Mouse (Mus musculus): ENCODE measurements around the gene Ldlrad1. TPM values are rescaled to one million over a fixed set of nuclear protein-coding genes. Genes with fewer than 3 reads are reported as not detected.
A peak's percentile ranks its signal among the peaks of the same experiment; 100 is the strongest.

Ldlrad1 gene
- total and polyA plus RNA-seq, 3 experiments = 0.75 TPM; not detected in 2

GRCm38 (mm10) chr4:107217574-107217973, 8.6 kb downstream of the Ldlrad1 start:
- Histone ChIP-seq H3K36me3 (replicated peaks) (peaks cover 6% of the 10 kb centered on the region), H3K4me3 (ENCODE audit: low read depth, low read length) (peak overlapping the region; percentile 60; the same call in 1 of the 2 replicates), H3K27me3 (ENCODE audit: insufficient read depth, low read length) (peaks cover 5% of the 10 kb centered on the region; the same call in 1 of the 2 replicates), H3K4me1 (ENCODE audit: insufficient read depth, low read depth, low read length) (peaks cover 77% of the 10 kb centered on the region), H3K9me3 (replicated peaks) (no peaks in the 10 kb centered on the region)
- no peak for TF ChIP-seq GATA2 (IDR thresholded peaks at IDR 0.05; ENCODE audit: borderline replicate concordance, low read depth, low read length)
- peak; percentile 91 for TF ChIP-seq TAL1 (conservative IDR thresholded peaks at IDR 0.05; ENCODE audit: low read depth, low read length)
- ATAC-seq (ENCODE audit: extremely low read depth, insufficient number of reproducible peaks, low FRiP score, poor library complexity, severe bottlenecking) = peak; percentile 96
- DNase-seq (ENCODE audit: low spot score) = peak; percentile 56

GRCm38 (mm10) chr4:107221524-107221923, 12.5 kb downstream of the Ldlrad1 start:
- H3K9me3 ChIP-seq (replicated peaks) = no peaks in the 10 kb centered on the region
- no peak for DNase-seq (ENCODE audit: low spot score)
- no peak overlapping the region; the same call in 1 of the 2 replicates for H3K4me3 ChIP-seq (ENCODE audit: low read depth, low read length)
- peaks cover 63% of the 10 kb centered on the region for H3K4me1 ChIP-seq (ENCODE audit: insufficient read depth, low read depth, low read length)
- no peaks in the 10 kb centered on the region for H3K36me3 ChIP-seq (replicated peaks)
- H3K27me3 ChIP-seq (ENCODE audit: insufficient read depth, low read length) = no peaks in the 10 kb centered on the region
- TF ChIP-seq POLR2AphosphoS5 (IDR thresholded peaks at IDR 0.05; ENCODE audit: insufficient replicate concordance, low read depth, low read length) = no peak
- TF ChIP-seq TAL1 (conservative IDR thresholded peaks at IDR 0.05; ENCODE audit: low read depth, low read length) = no peak
- no peak for TF ChIP-seq GATA1 (IDR thresholded peaks at IDR 0.05; ENCODE audit: borderline replicate concordance, low read length)
- no peak for TF ChIP-seq GATA2 (IDR thresholded peaks at IDR 0.05; ENCODE audit: borderline replicate concordance, low read depth, low read length)
- no peak for TF ChIP-seq CTCF (IDR thresholded peaks at IDR 0.05; ENCODE audit: low read depth, low read length)
- no peak for ATAC-seq (ENCODE audit: extremely low read depth, insufficient number of reproducible peaks, low FRiP score, poor library complexity, severe bottlenecking)

- no peak for DNase-seq (ENCODE audit: low spot score)
- Histone ChIP-seq H3K9me3 (replicated peaks) (no peaks in the 10 kb centered on the region), H3K4me1 (ENCODE audit: insufficient read depth, low read depth, low read length) (peaks cover 43% of the 10 kb centered on the region), H3K27me3 (ENCODE audit: insufficient read depth, low read length) (no peaks in the 10 kb centered on the region), H3K4me3 (ENCODE audit: low read depth, low read length) (no peak overlapping the region), H3K36me3 (replicated peaks) (no peaks in the 10 kb centered on the region)
- no peak for TF ChIP-seq POLR2AphosphoS5 (IDR thresholded peaks at IDR 0.05; ENCODE audit: insufficient replicate concordance, low read depth, low read length)
- TF ChIP-seq TAL1 (conservative IDR thresholded peaks at IDR 0.05; ENCODE audit: low read depth, low read length) = no peak
- TF ChIP-seq GATA1 (IDR thresholded peaks at IDR 0.05; ENCODE audit: borderline replicate concordance, low read length) = no peak
- TF ChIP-seq CTCF (IDR thresholded peaks at IDR 0.05; ENCODE audit: low read depth, low read length) = no peak
- no peak for TF ChIP-seq GATA2 (IDR thresholded peaks at IDR 0.05; ENCODE audit: borderline replicate concordance, low read depth, low read length)
- ATAC-seq (ENCODE audit: extremely low read depth, insufficient number of reproducible peaks, low FRiP score, poor library complexity, severe bottlenecking) = no peak
These were observed 14.5 kb downstream of the Ldlrad1 start for GRCm38 (mm10) chr4:107223225-107224204.

- TF ChIP-seq CTCF (IDR thresholded peaks at IDR 0.05; ENCODE audit: low read depth, low read length) (no peak), GATA2 (IDR thresholded peaks at IDR 0.05; ENCODE audit: borderline replicate concordance, low read depth, low read length) (no peak), GATA1 (IDR thresholded peaks at IDR 0.05; ENCODE audit: borderline replicate concordance, low read length) (no peak), POLR2AphosphoS5 (IDR thresholded peaks at IDR 0.05; ENCODE audit: insufficient replicate concordance, low read depth, low read length) (no peak), TAL1 (conservative IDR thresholded peaks at IDR 0.05; ENCODE audit: low read depth, low read length) (no peak)
- Histone ChIP-seq H3K9me3 (replicated peaks) (no peaks in the 10 kb centered on the region), H3K4me1 (ENCODE audit: insufficient read depth, low read depth, low read length) (peaks cover 24% of the 10 kb centered on the region), H3K27me3 (ENCODE audit: insufficient read depth, low read length) (no peaks in the 10 kb centered on the region), H3K36me3 (replicated peaks) (peaks cover 13% of the 10 kb centered on the region), H3K4me3 (ENCODE audit: low read depth, low read length) (no peak overlapping the region)
- no peak for DNase-seq (ENCODE audit: low spot score)
- no peak for ATAC-seq (ENCODE audit: extremely low read depth, insufficient number of reproducible peaks, low FRiP score, poor library complexity, severe bottlenecking)
These were observed 17.3 kb downstream of the Ldlrad1 start for GRCm38 (mm10) chr4:107226313-107226712.

DNA sequence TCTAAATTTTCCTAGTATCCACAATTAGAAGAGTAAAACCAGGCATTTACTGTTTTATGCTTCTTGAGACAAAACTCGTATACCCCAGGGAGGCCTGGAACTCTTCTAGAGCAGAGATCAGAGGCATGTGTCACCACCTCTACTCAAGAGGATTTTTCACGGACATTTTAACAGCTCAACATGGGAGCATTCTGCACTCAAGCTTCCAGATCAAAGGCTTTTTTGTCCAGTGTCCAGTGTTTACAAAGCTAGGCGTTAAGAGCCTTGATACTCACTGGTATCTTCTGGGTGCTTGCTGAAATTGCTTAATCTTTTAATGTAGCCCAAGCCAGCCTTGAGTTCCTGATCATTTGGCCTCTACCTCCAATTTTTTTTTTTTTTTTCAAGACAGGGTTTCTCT, 23.2 kb downstream of the Ldlrad1 start:
- TF ChIP-seq GATA1 (IDR thresholded peaks at IDR 0.05; ENCODE audit: borderline replicate concordance, low read length) (no peak), CTCF (IDR thresholded peaks at IDR 0.05; ENCODE audit: low read depth, low read length) (no peak), GATA2 (IDR thresholded peaks at IDR 0.05; ENCODE audit: borderline replicate concordance, low read depth, low read length) (no peak), POLR2AphosphoS5 (IDR thresholded peaks at IDR 0.05; ENCODE audit: insufficient replicate concordance, low read depth, low read length) (no peak), TAL1 (conservative IDR thresholded peaks at IDR 0.05; ENCODE audit: low read depth, low read length) (no peak)
- Histone ChIP-seq H3K27me3 (ENCODE audit: insufficient read depth, low read length) (no peaks in the 10 kb centered on the region), H3K9me3 (replicated peaks) (no peaks in the 10 kb centered on the region), H3K4me1 (ENCODE audit: insufficient read depth, low read depth, low read length) (no peaks in the 10 kb centered on the region), H3K4me3 (ENCODE audit: low read depth, low read length) (no peak overlapping the region), H3K36me3 (replicated peaks) (peaks cover 69% of the 10 kb centered on the region)
- no peak for ATAC-seq (ENCODE audit: extremely low read depth, insufficient number of reproducible peaks, low FRiP score, poor library complexity, severe bottlenecking)
- DNase-seq (ENCODE audit: low spot score) = no peak

GRCm38 (mm10) chr4:107238253-107238652, 29.3 kb downstream of the Ldlrad1 start:
- no peak for TF ChIP-seq POLR2AphosphoS5 (IDR thresholded peaks at IDR 0.05; ENCODE audit: insufficient replicate concordance, low read depth, low read length)
- Histone ChIP-seq H3K9me3 (replicated peaks) (no peaks in the 10 kb centered on the region), H3K36me3 (replicated peaks) (peaks cover 91% of the 10 kb centered on the region), H3K4me1 (ENCODE audit: insufficient read depth, low read depth, low read length) (no peaks in the 10 kb centered on the region), H3K27me3 (ENCODE audit: insufficient read depth, low read length) (no peaks in the 10 kb centered on the region), H3K4me3 (ENCODE audit: low read depth, low read length) (no peak overlapping the region)
- DNase-seq (ENCODE audit: low spot score) = no peak
- no peak for ATAC-seq (ENCODE audit: extremely low read depth, insufficient number of reproducible peaks, low FRiP score, poor library complexity, severe bottlenecking)

All from G1E (cell line).